Mouse (Mus musculus): ENCODE results near the gene Spg11.
"Not testable (repeated sequence)": the region's sequence is repeated elsewhere in the genome, so short reads cannot be mapped to it uniquely, and the experiment has no call there.

The Spg11 gene

DNA sequence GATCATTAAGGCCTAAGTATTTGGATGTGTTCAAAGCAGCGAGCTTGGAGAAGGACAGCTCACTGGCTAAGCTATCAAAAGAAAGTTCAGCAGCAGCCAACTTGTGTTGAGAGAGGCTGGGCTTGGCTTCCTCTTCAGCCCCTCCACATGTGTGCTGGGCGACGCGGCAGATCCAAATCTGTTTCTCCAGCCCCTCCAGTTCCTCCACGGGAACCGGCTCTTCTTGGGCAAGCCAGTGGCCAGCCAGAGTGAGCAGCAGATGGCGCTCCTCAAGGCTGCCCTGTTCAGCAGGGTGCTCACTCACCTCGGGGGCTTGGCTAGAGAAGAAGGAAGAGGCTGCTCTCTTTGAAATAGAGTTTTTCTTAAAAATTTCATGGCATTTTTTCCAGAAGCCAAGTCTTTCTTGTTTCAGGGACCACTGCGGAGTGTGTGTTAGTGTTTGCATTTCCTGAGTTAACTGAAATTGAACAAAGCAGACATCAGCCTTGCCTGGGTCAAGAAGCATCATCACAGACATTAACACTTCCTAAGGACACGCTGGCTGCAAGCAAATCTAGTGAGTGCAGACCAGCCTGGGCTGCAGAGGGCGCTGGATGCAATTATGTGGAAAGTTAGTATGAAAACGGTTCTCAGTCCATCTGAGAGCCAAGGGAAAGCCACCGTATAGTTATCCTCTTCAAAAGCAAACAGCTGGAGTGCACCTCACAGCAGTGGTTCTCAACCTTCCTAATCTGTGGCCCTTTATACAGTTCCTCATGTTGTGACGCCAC lies 52.8 kb downstream of the Spg11 start:
- peak; percentile 18 for DNase-seq (ENCODE audit: low spot score)

DNA sequence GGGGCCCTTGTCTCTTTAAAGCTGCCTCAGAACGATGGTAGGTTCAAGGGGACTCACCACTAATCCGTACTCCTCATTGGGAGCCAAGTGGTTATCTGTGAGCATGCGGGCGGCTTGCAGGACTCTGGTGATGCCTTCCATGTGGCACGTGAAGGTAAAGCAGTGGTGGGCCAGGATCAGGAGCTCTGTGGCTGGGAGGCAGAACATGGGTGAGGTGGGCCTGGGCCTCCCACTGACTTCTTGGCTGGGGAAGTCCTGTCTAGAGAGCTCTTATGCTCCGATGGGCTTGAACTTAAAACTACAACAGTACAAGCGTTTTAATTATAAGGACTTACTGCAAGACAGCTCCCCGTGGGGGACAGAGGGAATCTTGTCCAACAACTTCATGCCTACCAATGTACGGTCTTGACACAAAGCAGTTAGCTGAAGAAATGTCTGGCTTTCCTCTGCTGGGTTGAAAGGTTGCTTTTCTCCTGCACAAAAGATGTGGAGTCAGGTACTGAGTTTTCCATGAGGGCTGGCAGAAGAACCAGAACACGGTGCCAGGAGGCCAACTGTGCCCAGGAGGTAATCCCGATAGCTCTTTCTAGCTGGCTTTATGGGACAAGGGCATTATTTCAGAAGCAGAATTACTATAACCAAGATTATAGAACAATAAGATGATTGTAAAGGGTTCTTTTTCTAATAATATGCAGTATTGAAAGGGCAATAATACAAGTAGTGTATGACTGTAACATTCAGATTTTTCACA lies 58.6 kb downstream of the Spg11 start:
- DNase-seq (ENCODE audit: low spot score) = no peak

DNA sequence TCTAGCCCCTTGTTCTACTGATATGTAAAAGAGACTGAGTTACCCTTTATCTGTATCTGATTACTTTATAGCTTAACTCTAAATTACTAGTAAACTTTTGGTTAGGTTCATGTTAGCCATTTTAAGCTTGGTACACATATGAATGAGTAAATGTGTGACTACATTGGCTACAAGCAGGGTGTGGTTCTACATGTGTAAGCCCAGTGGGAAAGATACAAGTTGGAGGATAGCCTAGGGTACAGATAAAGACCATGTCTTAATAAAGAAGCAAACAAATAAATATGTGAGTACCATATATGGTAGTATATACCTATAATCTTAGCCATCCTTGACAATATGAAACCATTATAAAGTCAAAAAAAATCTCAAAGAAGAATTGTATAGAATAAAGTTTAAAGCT lies 74.3 kb downstream of the Spg11 start:
- DNase-seq (ENCODE audit: low spot score) = no peak

DNA sequence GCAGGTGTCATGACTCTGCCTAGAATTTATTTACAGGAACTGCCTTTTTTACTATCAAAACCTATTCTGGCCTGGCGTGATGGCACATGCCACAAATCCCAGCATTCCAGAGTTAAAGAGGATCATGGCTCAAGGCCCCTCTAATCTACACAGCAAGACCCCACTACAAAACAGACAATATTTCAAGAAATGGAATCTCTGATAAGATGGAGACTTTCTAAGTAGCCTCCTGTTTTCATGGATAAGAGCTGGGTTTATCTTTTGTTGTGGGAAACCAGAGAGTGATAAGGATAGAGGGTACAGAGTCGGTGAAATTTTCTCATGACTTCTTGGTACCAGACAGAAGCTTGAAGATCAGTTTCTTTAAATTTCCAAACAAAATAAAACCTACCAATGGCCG lies 82.1 kb downstream of the Spg11 start:
- DNase-seq (ENCODE audit: low spot score) = no peak

DNA sequence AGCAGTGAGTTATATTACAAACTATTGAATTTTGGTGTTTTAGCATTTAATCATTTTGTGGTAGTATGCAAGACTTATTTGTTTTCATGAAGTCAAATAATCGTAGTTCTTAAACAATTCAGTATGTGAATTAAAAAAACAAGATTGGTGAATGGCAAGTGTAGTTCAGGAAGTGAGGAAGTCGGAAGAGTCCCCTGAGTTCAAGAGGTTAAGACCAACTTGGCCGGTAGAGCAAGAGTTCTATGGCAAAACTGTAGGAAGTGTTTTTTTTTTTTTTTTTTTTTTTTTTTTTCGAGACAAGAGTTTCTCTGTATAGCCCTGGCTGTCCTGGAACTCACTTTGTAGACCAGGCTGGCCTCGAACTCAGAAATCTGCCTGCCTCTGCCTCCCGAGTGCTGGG lies 86.2 kb downstream of the Spg11 start:
- no peak for DNase-seq (ENCODE audit: low spot score)

DNA sequence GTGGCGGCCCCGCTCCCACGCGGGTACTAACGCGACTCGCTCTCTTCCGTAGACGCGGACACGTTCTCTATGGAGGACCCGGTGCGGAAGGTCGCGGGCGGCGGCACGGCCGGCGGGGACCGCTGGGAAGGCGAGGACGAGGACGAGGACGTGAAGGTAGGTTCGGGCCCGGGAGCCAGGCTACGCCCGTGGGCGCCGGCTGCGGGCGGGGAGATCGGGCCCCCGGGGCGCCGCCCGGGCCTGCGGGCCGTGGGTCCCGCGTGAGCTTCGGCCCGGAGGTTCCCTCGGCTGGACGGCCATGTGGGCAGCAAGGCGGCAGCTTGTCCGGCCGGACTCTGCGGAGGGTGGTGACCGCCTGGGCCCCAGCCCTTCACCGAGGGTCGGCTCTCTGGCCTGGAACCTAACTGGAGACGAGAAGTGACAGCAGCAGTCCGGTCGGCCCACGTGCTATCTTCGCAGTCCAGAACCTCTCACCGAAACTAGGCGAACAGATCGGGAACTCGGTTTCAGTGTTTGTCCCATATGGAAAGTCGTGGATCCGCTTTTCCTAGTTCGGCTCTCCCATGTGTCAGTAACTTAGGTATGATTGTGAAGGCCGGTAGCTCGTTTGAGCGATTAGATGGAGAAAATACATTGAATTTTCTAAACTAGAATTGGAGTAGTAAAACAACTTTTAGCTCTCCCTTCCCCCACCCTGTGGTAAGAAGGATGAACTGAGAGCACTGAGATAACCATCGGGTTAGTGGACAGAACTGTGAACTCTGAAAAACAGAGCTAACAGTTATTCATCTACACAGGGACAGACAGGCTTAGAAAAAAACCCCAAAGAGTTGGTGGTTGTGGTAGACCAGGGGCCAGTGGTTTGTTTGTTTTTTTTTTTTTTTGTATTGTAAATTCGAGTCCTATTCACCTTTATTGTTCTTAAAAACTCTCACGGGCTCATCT lies 89.2 kb downstream of the Spg11 start:
- no peak for DNase-seq (ENCODE audit: low spot score)

DNA sequence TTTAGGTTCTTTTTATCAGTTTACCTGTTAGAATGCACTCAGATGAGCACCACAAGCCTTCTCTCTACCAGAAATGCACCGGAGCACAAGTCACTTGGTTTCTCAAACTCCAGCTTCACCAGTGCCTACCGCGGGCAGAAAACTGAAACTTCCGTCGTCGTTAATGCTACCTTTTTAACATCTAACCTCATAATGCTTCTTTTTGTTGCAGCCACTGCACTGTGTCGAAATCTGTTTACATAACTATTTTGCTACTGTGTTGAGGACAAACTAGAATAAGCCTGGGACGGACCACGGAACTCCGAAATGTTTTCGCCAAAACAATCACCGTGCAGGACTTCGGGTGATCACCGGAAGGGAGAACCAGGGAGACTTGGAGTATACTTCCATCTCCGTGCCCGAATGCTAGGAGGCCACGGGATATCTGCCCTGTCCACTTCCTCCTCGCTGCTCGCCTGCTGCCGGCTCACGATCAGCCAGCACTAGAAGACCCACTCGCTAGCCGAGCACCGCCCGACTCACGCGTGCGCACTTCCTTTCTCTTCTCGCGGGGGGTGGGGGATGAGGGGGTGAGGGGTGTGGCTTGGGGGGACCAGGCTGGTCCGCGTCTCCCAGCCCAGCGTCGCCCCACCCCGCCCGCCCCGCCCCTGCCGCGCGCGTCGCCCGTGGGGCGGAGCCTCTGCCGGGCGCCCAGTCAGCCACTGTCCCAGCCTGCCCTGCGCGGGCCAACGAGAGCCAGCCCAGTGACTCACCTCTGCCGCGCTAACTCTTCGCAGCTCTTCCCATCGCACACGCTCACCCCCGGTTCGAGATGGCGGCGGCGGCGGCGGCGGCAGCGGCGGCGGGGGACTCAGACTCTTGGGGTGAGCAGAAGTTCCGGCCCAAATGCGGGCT lies 90.1 kb downstream of the Spg11 start, which contains the start of gene Eif3j1:
TSS of gene Eif3j1 (plus strand) at position 685 of the 894 bp plus-strand sequence.
- peak; percentile 76 for DNase-seq (ENCODE audit: low spot score)

DNA sequence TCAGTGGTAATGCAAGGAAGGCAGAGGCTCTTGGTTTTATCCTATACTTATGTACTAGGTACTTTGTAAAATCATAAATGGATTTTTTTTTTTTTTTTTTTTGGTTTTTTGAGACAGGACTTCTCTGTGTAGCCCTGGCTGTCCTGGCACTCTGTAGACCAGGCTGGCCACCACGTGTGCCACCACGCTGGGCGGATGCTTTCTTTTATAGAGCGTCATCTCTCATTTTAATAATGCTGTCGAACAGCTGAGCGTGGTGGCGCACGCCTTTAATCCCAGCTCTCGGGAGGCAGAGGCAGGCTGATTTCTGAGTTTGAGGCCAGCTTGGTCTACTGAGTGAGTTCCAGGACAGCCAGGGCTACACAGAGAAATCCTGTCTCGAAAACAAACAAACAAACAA lies 91.1 kb downstream of the Spg11 start:
- not testable (repeated sequence) for DNase-seq (ENCODE audit: low spot score)

DNA sequence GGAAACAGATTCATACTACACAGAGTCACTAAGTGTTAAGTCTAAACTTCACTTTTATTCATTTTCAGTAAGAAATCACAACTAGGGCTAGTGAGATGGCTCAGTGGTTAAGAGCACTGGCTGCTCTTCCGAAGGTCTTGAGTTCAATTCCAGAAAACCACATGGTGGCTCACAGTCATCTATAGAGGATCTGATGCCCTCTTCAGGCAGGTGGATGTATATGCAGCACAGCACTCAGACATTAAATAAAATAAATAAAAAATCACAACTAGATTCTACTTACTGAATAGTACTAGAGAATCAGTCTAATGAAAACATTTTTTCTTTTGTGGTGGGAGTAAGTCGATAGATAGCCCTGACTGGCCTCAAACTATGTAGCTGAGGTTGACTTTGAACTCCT lies 95.9 kb downstream of the Spg11 start:
- no peak for DNase-seq (ENCODE audit: low spot score)

DNA sequence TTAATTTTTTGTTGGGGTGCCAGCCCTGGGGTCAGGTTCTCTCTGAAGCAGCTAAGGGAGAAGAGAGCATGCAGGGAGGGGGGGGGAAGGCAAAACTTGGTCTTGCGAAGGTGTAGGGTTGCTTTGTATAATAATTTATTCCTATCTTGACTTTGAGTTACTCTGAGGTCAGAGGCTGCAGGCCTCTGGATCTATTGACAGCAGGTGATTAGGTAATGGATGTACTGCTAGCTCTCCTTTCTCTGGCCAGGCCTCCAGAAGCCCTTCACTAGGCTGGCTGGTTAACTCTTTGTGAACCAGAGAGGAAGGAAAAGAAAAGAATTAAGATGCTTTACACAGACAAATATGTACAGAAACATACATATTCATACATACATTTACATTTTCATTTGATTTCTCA lies 99.5 kb downstream of the Spg11 start:
- DNase-seq (ENCODE audit: low spot score) = no peak

DNA sequence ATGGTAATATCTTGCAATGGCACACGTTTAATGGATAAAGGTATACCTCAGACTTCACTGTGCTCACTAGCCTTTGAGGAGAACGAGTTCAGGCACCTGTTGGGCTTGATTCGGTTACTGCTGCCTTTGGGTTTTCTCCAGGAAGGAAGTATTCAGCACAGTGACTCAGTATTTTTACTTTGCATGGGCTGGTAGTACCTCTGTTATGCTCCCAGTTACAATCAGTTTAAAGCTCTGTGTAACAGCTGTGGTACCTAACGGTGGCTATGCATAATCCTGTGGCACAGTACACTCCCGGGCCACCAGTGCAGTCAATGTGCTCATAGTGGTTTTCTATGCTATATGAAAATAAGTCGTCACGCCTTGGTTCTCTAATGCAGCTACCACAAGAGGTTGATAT lies 106.7 kb downstream of the Spg11 start:
- DNase-seq (ENCODE audit: low spot score) = no peak

DNA sequence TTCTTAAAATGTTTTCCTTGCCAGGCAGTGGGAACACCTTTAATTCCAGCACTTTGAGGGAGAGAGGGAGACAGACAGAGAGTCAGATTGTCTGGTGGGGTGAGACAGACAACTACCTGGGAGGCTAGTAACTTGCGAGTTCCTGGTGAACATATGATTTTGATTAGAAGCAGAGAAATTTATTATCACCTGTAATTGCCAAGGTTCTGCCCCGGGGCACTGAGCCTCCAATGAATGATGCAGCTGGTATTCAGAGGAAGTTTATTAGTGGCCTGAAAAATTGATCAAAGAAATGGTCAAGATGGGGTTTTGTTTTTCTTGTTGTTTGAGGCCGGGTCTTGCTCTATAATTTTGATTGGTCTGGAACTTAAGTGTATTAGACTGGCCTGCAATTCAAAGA lies 109.4 kb downstream of the Spg11 start:
- DNase-seq (ENCODE audit: low spot score) = no peak

Data from ovary, postnatal 14 days (tissue).